Mouse (Mus musculus) ES-Bruce4 (cell line): ENCODE measurements around the gene 2310057M21Rik.

Experiments
- CTCF ChIP-seq: IDR thresholded peaks from one replicate; pipeline ENCODE4 v1.8.1; 2011; ENCODE audit warnings: low read depth, low read length
- POLR2A ChIP-seq: IDR thresholded peaks from one replicate; pipeline ENCODE4 v1.8.1; 2011; ENCODE audit warnings: low read length; ENCODE audit not compliant: insufficient read depth

DNA sequence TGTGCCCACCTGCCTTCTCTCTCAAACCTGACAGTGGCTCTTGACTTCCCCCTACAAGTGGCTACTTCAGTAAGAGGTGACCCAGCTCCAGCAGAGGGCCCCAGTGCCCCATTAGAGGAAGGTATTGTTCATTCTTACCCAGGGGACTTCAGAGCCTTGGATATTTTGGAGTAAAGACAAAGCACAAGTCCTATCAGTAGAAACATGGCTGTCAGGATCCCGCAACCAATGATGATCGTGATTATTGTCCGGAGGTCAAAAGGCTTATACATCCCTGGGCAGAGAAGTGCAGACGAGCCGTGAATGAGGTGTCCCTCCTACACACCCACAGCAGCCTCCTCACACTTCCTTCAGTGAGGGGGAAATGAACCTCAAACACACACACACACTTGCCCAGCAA, 35.5 kb downstream of the 2310057M21Rik start:
- TF ChIP-seq POLR2A = no peak
- TF ChIP-seq CTCF = no peak
